Mouse (Mus musculus) brain, embryonic 14.5 days (tissue): ENCODE measurements around the gene Akap13.

Experiments
- CTCF ChIP-seq: fragments of 200-500 bp; IDR thresholded peaks from 2 replicates; pipeline ENCODE4 v1.5.1; 2012; ENCODE audit warnings: inconsistent platforms, mild to moderate bottlenecking, moderate library complexity, borderline replicate concordance; ENCODE audit not compliant: insufficient read depth, insufficient read length; ENCODE audit errors: extremely low read depth
- POLR2A ChIP-seq: fragments of 200-500 bp; IDR thresholded peaks from 2 replicates; pipeline ENCODE4 v1.6.1; 2012; ENCODE audit warnings: mild to moderate bottlenecking, inconsistent platforms, borderline replicate concordance; ENCODE audit not compliant: poor library complexity, insufficient read depth, insufficient read length, severe bottlenecking; ENCODE audit errors: extremely low read depth

- no peak for TF ChIP-seq CTCF
- no peak for TF ChIP-seq POLR2A
These were observed 228.1 kb downstream of the Akap13 start for GRCm38 (mm10) chr7:75683410-75683809.
